Mouse (Mus musculus): ENCODE results near the gene Snx5. TPM values are rescaled to one million over a fixed set of nuclear protein-coding genes. Genes with fewer than 3 reads are reported as not detected.

Gene Snx5
- polyA plus RNA-seq, 2 experiments: 66.3 to 67.0 TPM

DNA sequence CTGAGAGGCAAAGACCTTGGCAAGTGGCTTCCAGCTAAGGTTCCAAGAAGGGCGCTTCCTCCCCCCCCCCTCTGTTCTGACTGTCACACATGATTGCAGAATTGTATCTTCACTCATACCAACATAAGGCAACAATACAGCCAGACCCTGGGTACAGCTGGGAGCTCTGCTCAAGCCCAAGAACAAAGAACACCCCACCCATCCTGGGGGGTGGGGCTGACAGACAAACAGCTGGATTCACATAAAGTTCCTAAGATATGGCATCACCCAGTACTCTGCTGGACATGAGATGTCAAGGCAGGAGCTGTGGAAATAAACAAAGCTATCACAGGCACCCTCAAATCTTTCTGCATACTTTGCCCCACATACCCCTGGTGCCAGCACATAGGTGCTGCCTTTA lies 63.3 kb downstream of the Snx5 start:
- no peak overlapping the region for H3K9ac ChIP-seq (replicated peaks)
- no peak overlapping the region for H3K4me2 ChIP-seq (ENCODE audit: low read depth)
- 0 out of 4 replicates have a peak, but pooled peaks cover 0 to 3% of the 10 kb centered on the region in 2 experiments for H3K4me1 ChIP-seq (replicated peaks; ENCODE audit: control insufficient read depth in 2 of 2, insufficient read depth in 2 of 2, low read length in 1 of 2)
- TF ChIP-seq CTCF (IDR thresholded peaks at IDR 0.05; ENCODE audit: low read depth): no peak
- TF ChIP-seq EP300 (IDR thresholded peaks at IDR 0.05; ENCODE audit: low read depth): no peak
- H3K36me3 ChIP-seq (replicated peaks; ENCODE audit: control insufficient read depth, insufficient read depth, low read depth): no peaks in the 10 kb centered on the region
- no peak for ATAC-seq (ENCODE audit: insufficient read depth)
- 86% methylated on average over 1 of the region's 1 CpGs for WGBS (ENCODE audit: insufficient replicate concordance)
- no peak overlapping the region for H3K27ac ChIP-seq
- DNase-seq (ENCODE audit: low read depth in 3 of 3, low spot score in 3 of 3): no peak
- H3K27me3 ChIP-seq (ENCODE audit: control insufficient read depth, insufficient read depth, low read length): no peaks in the 10 kb centered on the region
- no peaks in the 10 kb centered on the region for H3K9me3 ChIP-seq (ENCODE audit: control insufficient read depth, low read length)
- H3K4me3 ChIP-seq (ENCODE audit: insufficient read depth in 1 of 2, low read depth in 2 of 2, low read length in 2 of 2): no peak overlapping the region

DNA sequence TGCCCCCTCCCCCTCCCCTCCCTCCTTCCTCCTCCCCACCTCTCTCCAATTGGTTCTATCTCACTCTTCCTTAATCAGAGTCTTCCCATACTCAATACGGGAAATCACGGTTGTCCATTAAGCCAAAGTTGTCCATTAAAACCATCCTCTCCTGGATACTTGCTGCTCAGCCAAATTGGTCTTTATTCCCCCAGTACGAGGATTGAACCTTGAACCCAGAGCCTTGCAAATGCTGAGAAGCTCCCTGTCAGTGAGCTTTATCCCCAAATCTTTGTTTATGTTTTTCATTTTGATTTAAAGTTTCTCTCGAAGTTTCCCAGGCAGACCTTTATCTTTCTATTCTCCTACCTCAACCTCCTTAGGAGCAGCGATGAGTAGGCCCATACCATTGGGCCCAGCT lies 67.7 kb downstream of the Snx5 start:
- Histone ChIP-seq H3K9ac (replicated peaks) (no peak overlapping the region), H3K9me3 (ENCODE audit: control insufficient read depth, low read length) (no peaks in the 10 kb centered on the region), H3K36me3 (replicated peaks; ENCODE audit: control insufficient read depth, insufficient read depth, low read depth) (no peaks in the 10 kb centered on the region), H3K4me3 (ENCODE audit: insufficient read depth in 1 of 2, low read depth in 2 of 2, low read length in 2 of 2) (no peak overlapping the region), H3K27me3 (ENCODE audit: control insufficient read depth, insufficient read depth, low read length) (no peaks in the 10 kb centered on the region), H3K4me2 (ENCODE audit: low read depth) (no peak overlapping the region), H3K27ac (no peak overlapping the region), H3K4me1 (replicated peaks; ENCODE audit: control insufficient read depth in 2 of 2, insufficient read depth in 2 of 2, low read length in 1 of 2) (peaks cover 4 to 15% of the 10 kb centered on the region in 2 experiments; a peak in 3 of 4 replicates)
- ATAC-seq (ENCODE audit: insufficient read depth): no peak
- TF ChIP-seq EP300 (IDR thresholded peaks at IDR 0.05; ENCODE audit: low read depth) (no peak), CTCF (IDR thresholded peaks at IDR 0.05; ENCODE audit: low read depth) (no peak)
- 65% methylated on average over 5 of the region's 5 CpGs for WGBS (ENCODE audit: insufficient replicate concordance)
- DNase-seq (ENCODE audit: low read depth in 3 of 3, low spot score in 3 of 3): no peak

DNA sequence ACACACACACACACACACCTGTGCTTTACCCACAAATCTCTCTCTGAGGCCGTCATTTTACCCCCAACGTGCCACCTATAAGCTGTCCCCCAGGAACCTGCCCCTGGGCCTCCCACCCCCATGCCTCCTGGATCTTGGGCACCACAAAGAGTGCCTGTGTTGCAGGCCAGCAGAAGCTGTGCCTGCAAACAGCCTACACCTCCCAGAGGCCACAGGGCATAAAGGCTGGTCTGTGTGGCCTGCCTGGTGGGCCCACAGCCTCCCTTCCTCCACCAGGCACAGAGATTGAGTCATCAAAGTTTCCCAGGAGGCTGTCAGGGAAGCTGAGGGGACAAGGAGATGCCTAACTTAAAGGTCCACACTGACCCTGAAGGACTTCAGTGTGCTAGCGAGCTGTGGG lies 68.1 kb downstream of the Snx5 start:
- no peak overlapping the region for H3K9ac ChIP-seq (replicated peaks)
- no peaks in the 10 kb centered on the region for H3K9me3 ChIP-seq (ENCODE audit: control insufficient read depth, low read length)
- WGBS (ENCODE audit: insufficient replicate concordance): 56% methylated on average over 3 of the region's 3 CpGs
- H3K4me3 ChIP-seq (ENCODE audit: insufficient read depth in 1 of 2, low read depth in 2 of 2, low read length in 2 of 2): no peak overlapping the region
- DNase-seq (ENCODE audit: low read depth in 3 of 3, low spot score in 3 of 3) (no peak), ATAC-seq (ENCODE audit: insufficient read depth) (no peak)
- H3K4me2 ChIP-seq (ENCODE audit: low read depth): no peak overlapping the region
- no peaks in the 10 kb centered on the region for H3K36me3 ChIP-seq (replicated peaks; ENCODE audit: control insufficient read depth, insufficient read depth, low read depth)
- no peak overlapping the region for H3K27ac ChIP-seq
- no peaks in the 10 kb centered on the region for H3K27me3 ChIP-seq (ENCODE audit: control insufficient read depth, insufficient read depth, low read length)
- peaks cover 4 to 16% of the 10 kb centered on the region in 2 experiments; a peak in 3 of 4 replicates for H3K4me1 ChIP-seq (replicated peaks; ENCODE audit: control insufficient read depth in 2 of 2, insufficient read depth in 2 of 2, low read length in 1 of 2)
- TF ChIP-seq EP300 (IDR thresholded peaks at IDR 0.05; ENCODE audit: low read depth) (no peak), CTCF (IDR thresholded peaks at IDR 0.05; ENCODE audit: low read depth) (no peak)

DNA sequence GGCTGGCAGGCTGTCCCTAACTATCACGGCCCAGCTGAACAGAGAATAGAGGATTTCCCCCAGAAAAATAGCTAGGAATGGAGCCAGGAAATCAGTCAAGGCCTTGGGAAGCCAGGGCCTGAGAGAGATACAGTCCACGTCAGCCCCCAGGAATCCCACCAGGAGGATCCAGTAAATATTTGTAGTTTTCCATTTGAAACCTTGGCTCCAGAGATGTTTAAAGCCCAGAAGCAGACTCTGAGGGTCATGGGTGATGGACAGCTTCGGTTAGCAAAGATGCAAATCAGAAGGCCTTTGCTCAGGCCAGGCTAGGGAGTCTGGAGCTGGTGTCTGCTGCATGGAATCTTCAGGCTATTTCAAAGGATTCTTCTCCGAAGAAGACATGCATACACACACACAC lies 68.6 kb downstream of the Snx5 start:
- TF ChIP-seq EP300 (IDR thresholded peaks at IDR 0.05; ENCODE audit: low read depth) (no peak), CTCF (IDR thresholded peaks at IDR 0.05; ENCODE audit: low read depth) (no peak)
- Histone ChIP-seq H3K9ac (replicated peaks) (no peak overlapping the region), H3K36me3 (replicated peaks; ENCODE audit: control insufficient read depth, insufficient read depth, low read depth) (no peaks in the 10 kb centered on the region), H3K27me3 (ENCODE audit: control insufficient read depth, insufficient read depth, low read length) (no peaks in the 10 kb centered on the region), H3K4me1 (replicated peaks; ENCODE audit: control insufficient read depth in 2 of 2, insufficient read depth in 2 of 2, low read length in 1 of 2) (peaks cover 4 to 18% of the 10 kb centered on the region in 2 experiments; a peak in 3 of 4 replicates), H3K27ac (no peak overlapping the region), H3K4me2 (ENCODE audit: low read depth) (no peak overlapping the region), H3K9me3 (ENCODE audit: control insufficient read depth, low read length) (no peaks in the 10 kb centered on the region), H3K4me3 (ENCODE audit: insufficient read depth in 1 of 2, low read depth in 2 of 2, low read length in 2 of 2) (no peak overlapping the region)
- ATAC-seq (ENCODE audit: insufficient read depth) (no peak), DNase-seq (ENCODE audit: low read depth in 3 of 3, low spot score in 3 of 3) (no peak)
- WGBS (ENCODE audit: insufficient replicate concordance): 53% methylated on average over 4 of the region's 4 CpGs

Other genes with a start within 250 kb of the Snx5 start
- not detected in 2 replicates for gene Banf2, start 237.8 kb downstream of the Snx5 start, polyA plus RNA-seq (2012; rRNA removed)
- gene Banf2, start 237.8 kb downstream of the Snx5 start, polyA plus RNA-seq (2014; fragmentation: Nextera tagmentation; extraction: Ambion mirVana): not detected in 2 replicates
- gene Mgme1, start 243 bp downstream of the Snx5 start, polyA plus RNA-seq (2012; rRNA removed): 4.2 and 5.9 TPM in 2 replicates
- gene Mgme1, start 243 bp downstream of the Snx5 start, polyA plus RNA-seq (2014; fragmentation: Nextera tagmentation; extraction: Ambion mirVana): 9.2 TPM in 2 replicates
- 0.03 and 0.05 TPM in 2 replicates for gene Ovol2, start 61.2 kb upstream of the Snx5 start, polyA plus RNA-seq (2012; rRNA removed)
- gene Ovol2, start 61.2 kb upstream of the Snx5 start, polyA plus RNA-seq (2014; fragmentation: Nextera tagmentation; extraction: Ambion mirVana): not detected in 2 replicates
- gene Kat14, start 98.1 kb upstream of the Snx5 start, polyA plus RNA-seq (2012; rRNA removed): 11.3 and 13.7 TPM in 2 replicates
- 11.8 and 13.5 TPM in 2 replicates for gene Kat14, start 98.1 kb upstream of the Snx5 start, polyA plus RNA-seq (2014; fragmentation: Nextera tagmentation; extraction: Ambion mirVana)
- not detected in 2 replicates for gene Pet117, start 98.1 kb upstream of the Snx5 start, polyA plus RNA-seq (2012; rRNA removed)
- 0.77 and 0.80 TPM in 2 replicates for gene Pet117, start 98.1 kb upstream of the Snx5 start, polyA plus RNA-seq (2014; fragmentation: Nextera tagmentation; extraction: Ambion mirVana)